Mouse (Mus musculus) heart, embryonic 11.5 days (tissue): ENCODE measurements at regions not wholly inside any gene's neighbourhood (a gene's known extent, or its start where the extent isn't known, plus 50 kb on each side); places are given as distances from the start of the nearest gene placed in this dataset.
A peak's percentile ranks its signal among the peaks of the same experiment; 100 is the strongest.

Experiments used
- ATAC-seq: fragments of 200-750 bp; cut with Nextera tagmentation; replicated peaks from 2 replicates; pipeline ENCODE4 v1.8.0; 2017; ENCODE audit warnings: moderate library complexity; ENCODE audit not compliant: insufficient number of reproducible peaks, low FRiP score, low TSS enrichment
- H3K27ac ChIP-seq: fragments of 300-500 bp; sonication (generic); 2 replicates; pipeline ENCODE4 v1.5.1; 2014; ENCODE audit warnings: mild to moderate bottlenecking, low read depth, low read length
- H3K27me3 ChIP-seq: fragments of 300-500 bp; sonication (generic); 2 replicates; pipeline ENCODE4 v1.6.1; 2014; ENCODE audit warnings: mild to moderate bottlenecking, low read length, mixed read lengths; ENCODE audit not compliant: control insufficient read depth, insufficient read depth
- H3K36me3 ChIP-seq: fragments of 300-500 bp; sonication (generic); 2 replicates; pipeline ENCODE4 v1.6.1; 2014; ENCODE audit warnings: mild to moderate bottlenecking, low read length, moderate library complexity, mixed read lengths; ENCODE audit not compliant: control insufficient read depth, insufficient read depth
- H3K4me1 ChIP-seq: fragments of 300-500 bp; sonication (generic); 2 replicates; pipeline ENCODE4 v1.6.1; 2014; ENCODE audit warnings: low read length; ENCODE audit not compliant: control insufficient read depth, insufficient read depth
- H3K4me2 ChIP-seq: fragments of 300-500 bp; sonication (generic); 2 replicates; pipeline ENCODE4 v1.6.1; 2014; ENCODE audit warnings: mild to moderate bottlenecking, moderate library complexity
- H3K4me3 ChIP-seq: fragments of 300-500 bp; sonication (generic); 2 replicates; pipeline ENCODE4 v1.5.1; 2014; ENCODE audit warnings: low read depth, low read length
- H3K9ac ChIP-seq: fragments of 300-500 bp; sonication (generic); 2 replicates; pipeline ENCODE4 v1.6.1; 2014; ENCODE audit warnings: mild to moderate bottlenecking, low read depth, low read length, moderate library complexity
- H3K9me3 ChIP-seq: fragments of 300-500 bp; sonication (generic); replicated peaks from 2 replicates; pipeline ENCODE4 v1.6.1; 2016; ENCODE audit warnings: low read length; ENCODE audit not compliant: control insufficient read depth
- WGBS: fragments of 180-500 bp; shearing (Covaris S2); extraction: QIAGEN DNeasy Blood & Tissue Kit; methylation state at CpG from one replicate; pipeline ENCODE4 v1.1.7; 2014; ENCODE audit not compliant: insufficient replicate concordance; 5-methylcytosine and 5-hydroxymethylcytosine counted together

- Histone ChIP-seq H3K9ac (no peak overlapping the region), H3K27me3 (no peaks in the 10 kb centered on the region), H3K4me3 (no peak overlapping the region), H3K36me3 (no peaks in the 10 kb centered on the region), H3K9me3 (peaks cover 3% of the 10 kb centered on the region; the same call in 1 of the 2 replicates), H3K4me2 (no peak overlapping the region), H3K27ac (no peak overlapping the region), H3K4me1 (no peaks in the 10 kb centered on the region)
- WGBS, result 63% methylated on average over 5 of the region's 5 CpGs
- no peak for ATAC-seq
Observed at GRCm38 (mm10) chr2:102970221-102970620, 68.8 kb upstream of the Cd44 start.

GRCm38 (mm10) chr2:102967950-102968722 is 66.7 kb upstream of the Cd44 start:
- Histone ChIP-seq H3K27me3 (no peaks in the 10 kb centered on the region), H3K27ac (no peak overlapping the region), H3K36me3 (no peaks in the 10 kb centered on the region), H3K4me3 (no peak overlapping the region), H3K9ac (no peak overlapping the region), H3K4me2 (no peak overlapping the region), H3K4me1 (no peaks in the 10 kb centered on the region), H3K9me3 (peaks cover 3% of the 10 kb centered on the region; the same call in 1 of the 2 replicates)
- no peak for ATAC-seq
- whole genome bisulfite sequencing, result 76% methylated on average over 7 of the region's 7 CpGs

- Histone ChIP-seq H3K27ac (no peak overlapping the region), H3K4me1 (no peaks in the 10 kb centered on the region), H3K9me3 (peaks cover 3% of the 10 kb centered on the region; the same call in 1 of the 2 replicates), H3K4me3 (no peak overlapping the region), H3K27me3 (no peaks in the 10 kb centered on the region), H3K36me3 (no peaks in the 10 kb centered on the region), H3K9ac (no peak overlapping the region), H3K4me2 (no peak overlapping the region)
- 81% methylated on average over 4 of the region's 4 CpGs for WGBS
- ATAC-seq, result no peak
Observed at GRCm38 (mm10) chr2:102967417-102967816, 66.0 kb upstream of the Cd44 start.

GRCm38 (mm10) chr2:102959067-102959645 is 57.7 kb upstream of the Cd44 start:
- Histone ChIP-seq H3K9me3 (no peaks in the 10 kb centered on the region), H3K27ac (peak overlapping the region; percentile 54), H3K4me3 (no peak overlapping the region), H3K27me3 (no peaks in the 10 kb centered on the region), H3K4me1 (peaks cover 7% of the 10 kb centered on the region), H3K4me2 (no peak overlapping the region), H3K9ac (no peak overlapping the region), H3K36me3 (no peaks in the 10 kb centered on the region)
- no peak for ATAC-seq
- 85% methylated on average over 5 of the region's 5 CpGs for WGBS

- Histone ChIP-seq H3K4me2 (no peak overlapping the region), H3K4me1 (peaks cover 7% of the 10 kb centered on the region), H3K4me3 (no peak overlapping the region), H3K9ac (no peak overlapping the region), H3K27me3 (no peaks in the 10 kb centered on the region), H3K27ac (no peak overlapping the region), H3K9me3 (no peaks in the 10 kb centered on the region), H3K36me3 (no peaks in the 10 kb centered on the region)
- ATAC-seq, result no peak
- 71% methylated on average over 9 of the region's 9 CpGs for WGBS
Observed at GRCm38 (mm10) chr2:102958529-102958928, 57.1 kb upstream of the Cd44 start.

GRCm38 (mm10) chr2:102957811-102958210 is 56.3 kb upstream of the Cd44 start:
- ATAC-seq, result no peak
- WGBS, result 84% methylated on average over 5 of the region's 5 CpGs
- no peaks in the 10 kb centered on the region for H3K36me3 ChIP-seq

GRCm38 (mm10) chr2:102956858-102957242 is 55.4 kb upstream of the Cd44 start:
- Histone ChIP-seq H3K4me3 (no peak overlapping the region), H3K27ac (no peak overlapping the region), H3K4me1 (peaks cover 7% of the 10 kb centered on the region), H3K27me3 (no peaks in the 10 kb centered on the region), H3K9ac (no peak overlapping the region), H3K36me3 (no peaks in the 10 kb centered on the region), H3K9me3 (no peaks in the 10 kb centered on the region), H3K4me2 (no peak overlapping the region)
- WGBS, result 82% methylated on average over 6 of the region's 6 CpGs
- ATAC-seq, result no peak

More at GRCm38 (mm10) chr2:102957811-102958210, 56.3 kb upstream of the Cd44 start:
- Histone ChIP-seq H3K27me3 (no peaks in the 10 kb centered on the region), H3K4me3 (no peak overlapping the region), H3K4me2 (no peak overlapping the region), H3K9me3 (no peaks in the 10 kb centered on the region), H3K27ac (no peak overlapping the region), H3K9ac (no peak overlapping the region), H3K4me1 (peaks cover 7% of the 10 kb centered on the region)

- Histone ChIP-seq H3K4me1 (peaks cover 7% of the 10 kb centered on the region), H3K27ac (no peak overlapping the region), H3K27me3 (no peaks in the 10 kb centered on the region), H3K36me3 (no peaks in the 10 kb centered on the region), H3K9ac (no peak overlapping the region), H3K4me2 (no peak overlapping the region), H3K4me3 (no peak overlapping the region), H3K9me3 (no peaks in the 10 kb centered on the region)
- 85% methylated on average over 7 of the region's 7 CpGs for WGBS
- no peak for ATAC-seq
Observed at GRCm38 (mm10) chr2:102956108-102956857, 54.8 kb upstream of the Cd44 start.
